Mouse (Mus musculus): Measurements from ENCODE around the gene Loxl1. TPM values are rescaled to one million over a fixed set of nuclear protein-coding genes. Genes with fewer than 3 reads are reported as not detected.
A peak's percentile ranks its signal among the peaks of the same experiment; 100 is the strongest.

Gene Loxl1
- polyA plus RNA-seq, 1 experiment: 3.4 TPM

DNA sequence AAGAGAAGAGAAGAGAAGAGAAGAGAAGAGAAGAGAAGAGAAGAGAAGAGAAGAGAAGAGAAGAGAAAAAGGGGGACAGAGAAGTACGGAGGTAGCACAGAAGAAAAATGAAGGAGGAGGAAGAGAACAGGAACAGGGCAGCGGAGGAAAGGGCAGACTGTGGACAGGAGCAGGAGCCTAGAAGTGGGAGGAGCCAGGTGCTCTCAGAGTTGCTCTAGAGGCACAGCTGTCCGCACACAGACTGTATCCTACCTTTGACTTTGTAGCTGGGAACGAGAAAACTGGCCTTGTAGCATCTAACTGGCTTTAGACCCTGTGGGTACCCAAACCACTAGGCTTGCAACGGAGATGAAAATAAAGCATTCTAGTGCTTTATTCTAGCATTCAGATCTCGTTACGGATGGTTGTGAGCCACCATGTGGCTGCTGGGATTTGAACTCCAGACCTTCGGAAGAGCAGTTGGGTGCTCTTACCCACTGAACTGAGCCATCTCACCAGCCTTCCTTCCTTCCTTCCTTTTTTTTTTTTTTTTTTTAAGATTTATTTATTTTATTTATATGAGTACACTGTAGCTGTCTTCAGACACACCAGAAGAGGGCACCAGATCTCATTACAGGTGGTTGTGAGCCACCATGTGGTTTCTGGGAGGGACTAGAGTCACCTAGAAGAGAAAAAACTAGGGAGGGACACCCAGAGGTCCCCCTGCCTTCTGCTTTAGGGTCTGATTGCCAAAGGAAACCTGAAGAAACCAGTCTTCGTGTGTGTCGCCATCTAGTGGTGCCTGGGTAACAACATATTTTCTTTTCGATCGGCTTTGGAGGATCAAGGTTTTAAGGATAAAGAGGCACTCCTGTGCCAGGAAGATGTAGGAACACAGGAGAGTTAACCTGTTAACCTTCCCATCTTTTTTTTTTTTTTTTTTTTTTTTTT, 44.3 kb downstream of the Loxl1 start:
- H3K4me3 ChIP-seq (ENCODE audit: low read depth, low read length): no peak overlapping the region
- TF ChIP-seq CTCF (IDR thresholded peaks at IDR 0.05; ENCODE audit: low read depth, low read length) (peak; percentile 46), POLR2A (IDR thresholded peaks at IDR 0.05; ENCODE audit: insufficient read depth, low read length) (no peak)
- H3K36me3 ChIP-seq (ENCODE audit: control insufficient read depth, insufficient read depth, low read length, poor library complexity, severe bottlenecking): no peaks in the 10 kb centered on the region
- H3K27me3 ChIP-seq (ENCODE audit: control insufficient read depth, insufficient read depth, low read length, poor library complexity, severe bottlenecking): no peaks in the 10 kb centered on the region
- H3K4me1 ChIP-seq (ENCODE audit: control insufficient read depth, insufficient read depth, low read length): peaks cover 3% of the 10 kb centered on the region
- H3K9ac ChIP-seq (ENCODE audit: low read depth, poor library complexity, severe bottlenecking): peak overlapping the region; percentile 49
- H3K27ac ChIP-seq (ENCODE audit: insufficient read depth, low read length): peak overlapping the region; percentile 89
- no peaks in the 10 kb centered on the region for H3K9me3 ChIP-seq (replicated peaks; ENCODE audit: control insufficient read depth, insufficient read depth, low read length, poor library complexity, severe bottlenecking)

DNA sequence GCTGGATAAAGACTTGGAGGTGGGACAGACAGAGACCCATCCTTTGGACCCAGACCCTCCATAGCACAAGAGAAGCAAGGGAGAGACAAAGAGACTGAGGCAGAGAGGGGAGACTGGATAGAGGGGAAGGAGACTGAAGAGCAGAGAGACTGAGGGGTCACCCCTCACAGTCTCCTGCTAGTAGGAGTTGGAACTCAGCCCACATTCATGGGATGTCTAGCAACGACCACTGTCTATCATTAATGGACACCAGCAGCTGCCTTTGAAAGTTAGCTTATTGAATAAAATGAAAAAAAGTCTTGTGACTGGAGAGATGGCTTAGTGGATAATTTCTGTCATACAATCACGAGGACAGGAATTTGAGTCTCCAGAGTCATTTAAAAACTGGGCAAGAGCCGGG, 45.9 kb downstream of the Loxl1 start:
- peak overlapping the region; percentile 42 for H3K9ac ChIP-seq (ENCODE audit: low read depth, poor library complexity, severe bottlenecking)
- peak overlapping the region; percentile 94 for H3K27ac ChIP-seq (ENCODE audit: insufficient read depth, low read length)
- H3K4me1 ChIP-seq (ENCODE audit: control insufficient read depth, insufficient read depth, low read length): peaks cover 2% of the 10 kb centered on the region
- H3K27me3 ChIP-seq (ENCODE audit: control insufficient read depth, insufficient read depth, low read length, poor library complexity, severe bottlenecking): no peaks in the 10 kb centered on the region
- peak overlapping the region; percentile 37; the same call in 1 of the 2 replicates for H3K4me3 ChIP-seq (ENCODE audit: low read depth, low read length)
- TF ChIP-seq POLR2A (IDR thresholded peaks at IDR 0.05; ENCODE audit: insufficient read depth, low read length): no peak
- no peak for TF ChIP-seq EP300 (IDR thresholded peaks at IDR 0.05; ENCODE audit: insufficient read depth, low read depth, low read length)
- TF ChIP-seq CTCF (IDR thresholded peaks at IDR 0.05; ENCODE audit: low read depth, low read length): no peak
- H3K9me3 ChIP-seq (replicated peaks; ENCODE audit: control insufficient read depth, insufficient read depth, low read length, poor library complexity, severe bottlenecking): no peaks in the 10 kb centered on the region
- peaks cover 9% of the 10 kb centered on the region; the same call in 1 of the 2 replicates for H3K36me3 ChIP-seq (ENCODE audit: control insufficient read depth, insufficient read depth, low read length, poor library complexity, severe bottlenecking)

GRCm38 (mm10) chr9:58266571-58267011, 46.4 kb downstream of the Loxl1 start:
- Histone ChIP-seq H3K27ac (ENCODE audit: insufficient read depth, low read length) (peak overlapping the region; percentile 94), H3K4me1 (ENCODE audit: control insufficient read depth, insufficient read depth, low read length) (peaks cover 2% of the 10 kb centered on the region), H3K9me3 (replicated peaks; ENCODE audit: control insufficient read depth, insufficient read depth, low read length, poor library complexity, severe bottlenecking) (no peaks in the 10 kb centered on the region), H3K27me3 (ENCODE audit: control insufficient read depth, insufficient read depth, low read length, poor library complexity, severe bottlenecking) (no peaks in the 10 kb centered on the region), H3K9ac (ENCODE audit: low read depth, poor library complexity, severe bottlenecking) (peak overlapping the region; percentile 42), H3K36me3 (ENCODE audit: control insufficient read depth, insufficient read depth, low read length, poor library complexity, severe bottlenecking) (peaks cover 9% of the 10 kb centered on the region; the same call in 1 of the 2 replicates), H3K4me3 (ENCODE audit: low read depth, low read length) (peak overlapping the region; percentile 37)
- TF ChIP-seq EP300 (IDR thresholded peaks at IDR 0.05; ENCODE audit: insufficient read depth, low read depth, low read length): no peak
- TF ChIP-seq CTCF (IDR thresholded peaks at IDR 0.05; ENCODE audit: low read depth, low read length): no peak
- no peak for TF ChIP-seq POLR2A (IDR thresholded peaks at IDR 0.05; ENCODE audit: insufficient read depth, low read length)

DNA sequence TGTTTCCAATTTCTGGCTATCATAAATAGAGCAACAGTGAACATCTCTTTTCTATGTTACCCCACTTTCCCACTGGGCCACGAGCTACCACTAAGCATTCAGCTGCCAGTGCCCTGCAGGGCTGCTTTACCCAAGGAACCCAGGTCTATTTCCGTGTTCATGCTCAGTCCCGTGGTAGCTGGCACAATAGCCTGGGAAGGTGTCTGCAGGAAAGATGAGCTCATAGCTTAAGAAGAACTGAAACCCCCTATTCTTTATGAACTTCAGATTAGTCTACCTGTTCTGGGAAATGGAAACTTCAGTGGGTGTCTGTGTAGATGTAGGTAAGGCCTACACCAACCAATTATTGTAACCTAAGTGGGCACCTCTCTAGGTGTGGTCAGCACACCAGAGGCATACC, 47.6 kb downstream of the Loxl1 start:
- Histone ChIP-seq H3K9me3 (replicated peaks; ENCODE audit: control insufficient read depth, insufficient read depth, low read length, poor library complexity, severe bottlenecking) (no peaks in the 10 kb centered on the region), H3K36me3 (ENCODE audit: control insufficient read depth, insufficient read depth, low read length, poor library complexity, severe bottlenecking) (peaks cover 12% of the 10 kb centered on the region; the same call in 1 of the 2 replicates), H3K27me3 (ENCODE audit: control insufficient read depth, insufficient read depth, low read length, poor library complexity, severe bottlenecking) (no peaks in the 10 kb centered on the region), H3K27ac (ENCODE audit: insufficient read depth, low read length) (0 out of 2 replicates have a peak overlapping the region, but pooled peaks have one; percentile 22), H3K4me3 (ENCODE audit: low read depth, low read length) (no peak overlapping the region), H3K9ac (ENCODE audit: low read depth, poor library complexity, severe bottlenecking) (no peak overlapping the region), H3K4me1 (ENCODE audit: control insufficient read depth, insufficient read depth, low read length) (no peaks in the 10 kb centered on the region)
- no peak for TF ChIP-seq CTCF (IDR thresholded peaks at IDR 0.05; ENCODE audit: low read depth, low read length)
- no peak for TF ChIP-seq EP300 (IDR thresholded peaks at IDR 0.05; ENCODE audit: insufficient read depth, low read depth, low read length)
- TF ChIP-seq POLR2A (IDR thresholded peaks at IDR 0.05; ENCODE audit: insufficient read depth, low read length): no peak

- no peak overlapping the region for H3K4me3 ChIP-seq (ENCODE audit: low read depth, low read length)
- H3K9ac ChIP-seq (ENCODE audit: low read depth, poor library complexity, severe bottlenecking): no peak overlapping the region
- no peaks in the 10 kb centered on the region for H3K9me3 ChIP-seq (replicated peaks; ENCODE audit: control insufficient read depth, insufficient read depth, low read length, poor library complexity, severe bottlenecking)
- H3K27me3 ChIP-seq (ENCODE audit: control insufficient read depth, insufficient read depth, low read length, poor library complexity, severe bottlenecking): no peaks in the 10 kb centered on the region
- no peak for TF ChIP-seq EP300 (IDR thresholded peaks at IDR 0.05; ENCODE audit: insufficient read depth, low read depth, low read length)
- no peak for TF ChIP-seq POLR2A (IDR thresholded peaks at IDR 0.05; ENCODE audit: insufficient read depth, low read length)
- no peak for TF ChIP-seq CTCF (IDR thresholded peaks at IDR 0.05; ENCODE audit: low read depth, low read length)
- no peak overlapping the region for H3K27ac ChIP-seq (ENCODE audit: insufficient read depth, low read length)
- no peaks in the 10 kb centered on the region for H3K4me1 ChIP-seq (ENCODE audit: control insufficient read depth, insufficient read depth, low read length)
- H3K36me3 ChIP-seq (ENCODE audit: control insufficient read depth, insufficient read depth, low read length, poor library complexity, severe bottlenecking): peaks cover 28% of the 10 kb centered on the region
Measured at GRCm38 (mm10) chr9:58262507-58262906, 50.5 kb downstream of the Loxl1 start.
